Mouse (Mus musculus): Measurements from ENCODE around the gene Rer1.

GRCm38 (mm10) chr4:155125310-155125709 is 39.1 kb upstream of the Rer1 start:
- TF ChIP-seq CTCF (IDR thresholded peaks at IDR 0.05; ENCODE audit: low read depth, low read length) (no peak), TAL1 (conservative IDR thresholded peaks at IDR 0.05; ENCODE audit: low read depth, low read length) (peak; percentile 67; the same call in 1 of the 2 replicates)
